Mouse (Mus musculus) liver, embryonic 12.5 days (tissue): ENCODE data around the gene Rad18. TPM values are rescaled to one million over a fixed set of nuclear protein-coding genes. Genes with fewer than 3 reads are reported as not detected.

Source experiments
- ATAC-seq: fragments of 200-750 bp; cut with Nextera tagmentation; 2 replicates; pipeline ENCODE4 v1.8.0; 2017; ENCODE audit warnings: moderate number of reproducible peaks, mild to moderate bottlenecking, moderate library complexity
- H3K27ac ChIP-seq: fragments of 300-500 bp; sonication (generic); 2 replicates; pipeline ENCODE4 v1.5.1; 2016; ENCODE audit warnings: mild to moderate bottlenecking
- H3K27me3 ChIP-seq: fragments of 300-500 bp; sonication (generic); replicated peaks from 2 replicates; pipeline ENCODE4 v1.6.1; 2016; ENCODE audit warnings: mild to moderate bottlenecking, moderate library complexity
- H3K36me3 ChIP-seq: fragments of 300-500 bp; sonication (generic); 2 replicates; pipeline ENCODE4 v1.6.1; 2016; ENCODE audit warnings: mild to moderate bottlenecking, moderate library complexity
- H3K4me1 ChIP-seq: fragments of 300-500 bp; sonication (generic); 2 replicates; pipeline ENCODE4 v1.6.1; 2016
- H3K4me2 ChIP-seq: fragments of 300-500 bp; sonication (generic); 2 replicates; pipeline ENCODE4 v1.6.1; 2016; ENCODE audit warnings: mild to moderate bottlenecking, moderate library complexity
- H3K4me3 ChIP-seq: fragments of 300-500 bp; sonication (generic); 2 replicates; pipeline ENCODE4 v1.5.1; 2016; ENCODE audit warnings: mild to moderate bottlenecking, moderate library complexity
- H3K9ac ChIP-seq: fragments of 300-500 bp; sonication (generic); 2 replicates; pipeline ENCODE4 v1.6.1; 2016; ENCODE audit warnings: mild to moderate bottlenecking, moderate library complexity
- H3K9me3 ChIP-seq: fragments of 300-500 bp; sonication (generic); replicated peaks from 2 replicates; pipeline ENCODE4 v1.6.1; 2016; ENCODE audit warnings: mild to moderate bottlenecking, moderate library complexity
- WGBS: fragments of 180-500 bp; shearing (Covaris S2); methylation state at CpG from one replicate; pipeline ENCODE4 v1.1.7; 2016; ENCODE audit not compliant: insufficient replicate concordance; 5-methylcytosine and 5-hydroxymethylcytosine counted together
- polyA plus RNA-seq: library from polyadenylated mRNA; unstranded; fragments of >200 nt; fragmentation: Nextera tagmentation; extraction: Ambion mirVana; gene quantifications from 2 replicates; pipeline ENCODE4 v1.2.1, GENCODE M21; 2016

Gene Rad18
- polyA plus RNA-seq, 1 experiment from 2014 or later: 39.8 TPM

DNA sequence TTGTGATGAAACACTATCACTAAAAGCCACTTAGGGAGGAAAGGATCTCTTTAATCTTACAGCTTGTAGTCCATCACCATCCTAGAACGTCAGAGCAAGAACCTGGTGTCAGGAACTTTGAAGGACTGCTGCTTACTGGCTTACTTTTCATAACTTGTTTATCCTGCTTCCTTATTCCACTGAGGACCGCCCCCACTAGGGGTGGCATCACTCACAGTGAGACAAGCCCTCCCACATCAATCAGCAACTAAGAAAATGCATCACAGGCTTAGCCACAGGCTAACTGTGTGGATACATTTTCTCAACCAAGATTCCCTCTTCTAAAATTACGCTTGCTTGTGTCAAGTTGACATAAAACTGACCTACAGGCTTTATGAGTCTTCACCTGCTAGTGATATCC, 121.9 kb downstream of the Rad18 start:
- H3K27ac ChIP-seq: no peak overlapping the region
- no peaks in the 10 kb centered on the region for H3K9me3 ChIP-seq
- H3K27me3 ChIP-seq: no peaks in the 10 kb centered on the region
- H3K36me3 ChIP-seq: no peaks in the 10 kb centered on the region
- no peak overlapping the region for H3K4me2 ChIP-seq
- no peaks in the 10 kb centered on the region for H3K4me1 ChIP-seq
- H3K4me3 ChIP-seq: no peak overlapping the region
- no peak for ATAC-seq
- H3K9ac ChIP-seq: no peak overlapping the region
- WGBS: 57% methylated on average over 3 of the region's 3 CpGs

DNA sequence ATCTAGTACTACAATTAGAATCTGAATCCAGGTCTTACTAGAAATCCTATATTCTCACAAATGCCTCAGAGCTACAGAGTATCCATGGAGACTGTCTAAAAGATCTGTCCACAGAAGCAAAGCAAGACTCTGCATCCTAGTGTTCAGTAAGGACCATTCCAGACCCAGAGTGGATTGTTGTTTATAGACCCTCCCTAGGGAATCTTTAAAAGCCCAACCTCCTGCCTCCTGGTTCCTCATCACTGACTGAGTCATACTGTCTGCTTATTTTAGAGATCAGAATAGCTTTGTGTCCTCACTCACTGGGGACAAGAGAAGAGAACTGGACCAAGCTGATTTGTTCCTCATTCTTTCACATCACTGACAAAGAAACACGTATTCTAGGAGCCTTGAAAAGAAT, 126.1 kb downstream of the Rad18 start:
- H3K9ac ChIP-seq: no peak overlapping the region
- H3K27ac ChIP-seq: no peak overlapping the region
- no peak overlapping the region for H3K4me2 ChIP-seq
- H3K36me3 ChIP-seq: no peaks in the 10 kb centered on the region
- WGBS: 34% methylated on average over 1 of the region's 1 CpGs
- ATAC-seq: no peak
- H3K9me3 ChIP-seq: no peaks in the 10 kb centered on the region
- H3K4me3 ChIP-seq: no peak overlapping the region
- no peaks in the 10 kb centered on the region for H3K4me1 ChIP-seq
- no peaks in the 10 kb centered on the region for H3K27me3 ChIP-seq

Other genes starting within 250 kb of the Rad18 start
- 0.17 TPM in 1 of 2 replicates, not detected in the other for gene Cav3, start 237.2 kb downstream of the Rad18 start, polyA plus RNA-seq
- not detected in 2 replicates for gene Oxtr, start 206.7 kb downstream of the Rad18 start, polyA plus RNA-seq